Mouse (Mus musculus) liver, adult 2 months (tissue): Measurements from ENCODE around the gene Cox20.

Experiments used
- CTCF ChIP-seq: fragments of 200-500 bp; IDR thresholded peaks from 2 replicates; pipeline ENCODE4 v1.5.1; 2011; ENCODE audit warnings: low read depth, low read length, control low read depth
- POLR2A ChIP-seq: fragments of 200-500 bp; IDR thresholded peaks from 2 replicates; pipeline ENCODE4 v1.6.1; 2011; ENCODE audit warnings: low read length, control low read depth; ENCODE audit not compliant: insufficient read depth; ENCODE audit errors: extremely low read depth

GRCm38 (mm10) chr1:178368121-178368520 lies 49.2 kb downstream of the Cox20 start:
- TF ChIP-seq CTCF: no peak
- no peak for TF ChIP-seq POLR2A
